Mouse (Mus musculus) lung, embryonic 14.5 days (tissue): ENCODE data around the gene Ugt1a5. TPM values are rescaled to one million over a fixed set of nuclear protein-coding genes. Genes with fewer than 3 reads are reported as not detected.

ENCODE experiments used
- ATAC-seq: fragments of 200-750 bp; cut with Nextera tagmentation; 2 replicates; pipeline ENCODE4 v1.8.0; 2017; ENCODE audit warnings: mild to moderate bottlenecking, moderate TSS enrichment, moderate library complexity; ENCODE audit not compliant: insufficient read depth
- DNase-seq: peaks from one replicate; pipeline ENCODE4 v3.0.0-alpha.2; 2015
- H3K27ac ChIP-seq: fragments of 300-500 bp; sonication (generic); 2 replicates; pipeline ENCODE4 v1.5.1; 2014; ENCODE audit warnings: low read depth, mild to moderate bottlenecking, moderate library complexity
- H3K27me3 ChIP-seq: fragments of 300-500 bp; sonication (generic); 2 replicates; pipeline ENCODE4 v1.6.1; 2014; ENCODE audit warnings: low read length, control low read depth; ENCODE audit not compliant: insufficient read depth
- H3K36me3 ChIP-seq: fragments of 300-500 bp; sonication (generic); 2 replicates; pipeline ENCODE4 v1.6.1; 2014; ENCODE audit warnings: control low read depth; ENCODE audit not compliant: insufficient read depth
- H3K4me1 ChIP-seq: fragments of 300-500 bp; sonication (generic); 2 replicates; pipeline ENCODE4 v1.6.1; 2014; ENCODE audit warnings: antibody characterized with exemption, control low read depth; ENCODE audit not compliant: insufficient read depth
- H3K4me2 ChIP-seq: fragments of 300-500 bp; sonication (generic); 2 replicates; pipeline ENCODE4 v1.6.1; 2014; ENCODE audit warnings: mild to moderate bottlenecking
- H3K4me3 ChIP-seq: fragments of 300-500 bp; sonication (generic); 2 replicates; pipeline ENCODE4 v1.5.1; 2014; ENCODE audit warnings: low read depth, low read length
- H3K9ac ChIP-seq: fragments of 300-500 bp; sonication (generic); 2 replicates; pipeline ENCODE4 v1.6.1; 2014
- H3K9me3 ChIP-seq: fragments of 300-500 bp; sonication (generic); 2 replicates; pipeline ENCODE4 v1.6.1; 2016; ENCODE audit warnings: low read depth, low read length, control low read depth
- CTCF ChIP-seq: IDR thresholded peaks from 2 replicates; pipeline ENCODE4 v1.5.1; 2016; ENCODE audit warnings: antibody characterized with exemption, low read depth
- WGBS: fragments of 180-500 bp; shearing (Covaris S2); extraction: QIAGEN DNeasy Blood & Tissue Kit; methylation state at CpG from one replicate; pipeline ENCODE4 v1.1.7; 2014; 5-methylcytosine and 5-hydroxymethylcytosine counted together
- polyA plus RNA-seq: library from polyadenylated mRNA; unstranded; fragments of >200 nt; fragmentation: Nextera tagmentation; extraction: Ambion mirVana; gene quantifications from 2 replicates; pipeline ENCODE4 v1.2.1, GENCODE M21; 2014

The Ugt1a5 gene
- polyA plus RNA-seq, 1 experiment from 2014 or later, result not detected

DNA sequence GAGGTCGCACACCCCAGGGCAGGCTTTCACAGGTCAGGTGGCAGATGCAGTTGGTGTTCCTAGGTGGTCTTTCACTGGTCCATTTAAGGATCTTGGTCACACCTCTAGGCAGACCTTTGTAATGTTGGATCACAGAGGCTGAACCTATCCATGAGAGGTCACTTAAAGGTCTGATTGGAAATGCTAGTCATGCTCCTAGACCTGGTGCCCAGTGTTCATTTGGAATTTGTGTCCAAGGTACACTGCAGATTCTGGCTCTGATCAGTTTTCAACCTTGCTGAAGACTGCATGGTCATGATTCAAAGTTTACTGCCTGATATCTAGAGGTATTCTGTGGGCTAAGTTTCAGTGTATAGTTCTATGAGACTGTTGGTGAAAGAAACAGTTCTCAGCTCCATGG, 13.8 kb downstream of the Ugt1a5 start:
- no peak for ATAC-seq
- Histone ChIP-seq H3K4me1 (no peaks in the 10 kb centered on the region), H3K36me3 (no peaks in the 10 kb centered on the region), H3K27me3 (no peaks in the 10 kb centered on the region), H3K4me2 (no peak overlapping the region), H3K9me3 (peaks cover 15% of the 10 kb centered on the region), H3K9ac (no peak overlapping the region), H3K27ac (no peak overlapping the region), H3K4me3 (no peak overlapping the region)
- no peak for DNase-seq
- TF ChIP-seq CTCF, result no peak
- WGBS, result 88% methylated on average over 1 of the region's 1 CpGs

DNA sequence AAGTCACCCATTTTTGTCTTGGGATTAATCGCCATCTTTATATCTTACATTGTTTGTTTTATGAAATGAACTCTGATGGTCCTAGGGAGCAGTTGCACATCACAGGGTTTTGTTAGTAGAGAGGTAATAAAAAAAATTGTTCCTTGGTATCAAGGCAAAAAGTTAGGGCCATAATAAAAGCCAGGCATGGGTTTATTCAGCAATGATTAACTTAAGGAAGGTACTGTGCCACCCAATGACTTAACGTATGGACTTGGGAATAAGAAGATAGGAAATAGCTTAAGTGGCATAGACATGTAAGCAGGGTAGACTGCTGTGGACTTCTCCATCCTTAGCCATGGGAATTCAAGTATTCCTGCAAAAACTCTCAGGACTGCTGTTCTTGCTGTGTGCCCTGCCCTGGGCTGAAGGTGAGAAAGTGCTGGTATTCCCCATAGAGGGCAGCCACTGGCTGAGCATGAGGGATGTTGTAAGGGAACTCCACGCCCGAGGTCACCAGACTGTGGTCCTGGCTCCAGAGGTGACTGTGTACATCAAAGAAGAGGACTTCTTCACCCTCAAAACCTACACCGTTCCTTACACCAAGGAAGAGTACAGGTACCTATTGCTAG, 20.6 kb downstream of the Ugt1a5 start:
- Histone ChIP-seq H3K27me3 (no peaks in the 10 kb centered on the region), H3K4me1 (no peaks in the 10 kb centered on the region), H3K27ac (no peak overlapping the region), H3K4me2 (no peak overlapping the region), H3K4me3 (no peak overlapping the region), H3K36me3 (no peaks in the 10 kb centered on the region), H3K9ac (no peak overlapping the region), H3K9me3 (no peaks in the 10 kb centered on the region)
- no peak for ATAC-seq
- DNase-seq, result no peak
- TF ChIP-seq CTCF, result no peak
- WGBS, result 83% methylated on average over 5 of the region's 5 CpGs

DNA sequence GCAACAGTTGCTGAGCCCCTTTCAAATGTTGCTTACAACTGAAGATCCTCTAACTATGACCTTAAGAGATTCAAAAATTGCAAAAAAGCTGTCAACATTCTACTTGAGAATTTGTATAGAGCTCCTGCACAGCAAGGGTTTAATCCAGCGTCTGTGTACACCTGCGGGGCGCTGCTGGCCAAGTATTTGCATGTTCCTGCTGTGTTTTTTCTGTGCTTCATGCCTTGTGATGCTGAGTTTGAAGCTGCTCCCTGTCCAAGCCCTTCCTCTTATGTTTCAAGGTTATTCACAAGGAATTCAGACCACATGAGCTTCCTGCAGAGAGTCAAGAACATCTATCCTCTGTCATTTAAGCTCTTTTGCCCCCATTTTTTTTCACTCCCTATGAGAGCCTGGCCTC, 26.3 kb downstream of the Ugt1a5 start:
- H3K4me3 ChIP-seq, result no peak overlapping the region
- no peak overlapping the region for H3K4me2 ChIP-seq
- no peak overlapping the region for H3K9ac ChIP-seq
- no peaks in the 10 kb centered on the region for H3K27me3 ChIP-seq
- no peaks in the 10 kb centered on the region for H3K4me1 ChIP-seq
- no peak for TF ChIP-seq CTCF
- H3K9me3 ChIP-seq, result no peaks in the 10 kb centered on the region
- no peak overlapping the region for H3K27ac ChIP-seq
- H3K36me3 ChIP-seq, result no peaks in the 10 kb centered on the region
- no peak for DNase-seq
- ATAC-seq, result no peak
- WGBS, result 75% methylated on average over 3 of the region's 3 CpGs

GRCm38 (mm10) chr1:88195687-88196086, 29.9 kb downstream of the Ugt1a5 start:
- DNase-seq (no peak), ATAC-seq (no peak)
- WGBS, result 88% methylated on average over 1 of the region's 1 CpGs
- H3K4me1 ChIP-seq, result no peaks in the 10 kb centered on the region
- H3K27me3 ChIP-seq, result no peaks in the 10 kb centered on the region
- no peak overlapping the region for H3K4me2 ChIP-seq
- no peaks in the 10 kb centered on the region for H3K36me3 ChIP-seq
- H3K9ac ChIP-seq, result no peak overlapping the region
- no peaks in the 10 kb centered on the region for H3K9me3 ChIP-seq
- TF ChIP-seq CTCF, result no peak
- H3K27ac ChIP-seq, result no peak overlapping the region
- no peak overlapping the region for H3K4me3 ChIP-seq

GRCm38 (mm10) chr1:88197443-88197842, 31.6 kb downstream of the Ugt1a5 start:
- Histone ChIP-seq H3K27me3 (no peaks in the 10 kb centered on the region), H3K4me3 (no peak overlapping the region), H3K4me2 (no peak overlapping the region), H3K27ac (no peak overlapping the region), H3K4me1 (no peaks in the 10 kb centered on the region), H3K9me3 (no peaks in the 10 kb centered on the region), H3K9ac (no peak overlapping the region), H3K36me3 (no peaks in the 10 kb centered on the region)
- TF ChIP-seq CTCF, result no peak
- DNase-seq (no peak), ATAC-seq (no peak)
- 68% methylated on average over 3 of the region's 3 CpGs for WGBS

DNA sequence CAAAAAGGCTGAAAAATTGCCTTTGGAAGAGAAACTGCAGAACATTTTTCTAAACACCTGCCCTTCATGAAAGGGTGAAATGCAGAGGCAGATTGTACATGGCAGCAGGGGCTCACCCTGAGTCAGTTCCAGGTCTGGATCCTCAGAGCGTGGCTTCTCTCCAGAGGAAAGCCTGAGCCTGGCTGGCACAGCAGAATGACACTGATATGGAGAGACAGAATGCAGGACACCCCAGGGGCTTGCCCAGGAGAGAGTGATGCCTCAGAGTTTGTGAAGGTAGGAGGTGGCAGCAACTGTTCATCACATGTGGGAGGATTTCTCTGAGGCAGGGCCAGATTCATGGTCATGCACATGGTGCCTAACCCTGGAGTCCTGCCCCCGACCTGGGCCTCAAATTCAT, 34.2 kb downstream of the Ugt1a5 start:
- H3K36me3 ChIP-seq, result no peaks in the 10 kb centered on the region
- DNase-seq (no peak), ATAC-seq (no peak)
- no peaks in the 10 kb centered on the region for H3K27me3 ChIP-seq
- H3K4me1 ChIP-seq, result no peaks in the 10 kb centered on the region
- H3K4me3 ChIP-seq, result no peak overlapping the region
- H3K4me2 ChIP-seq, result no peak overlapping the region
- H3K9ac ChIP-seq, result no peak overlapping the region
- H3K27ac ChIP-seq, result no peak overlapping the region
- peaks cover 9% of the 10 kb centered on the region; the same call in 1 of the 2 replicates for H3K9me3 ChIP-seq
- TF ChIP-seq CTCF, result no peak
- WGBS, result 67% methylated on average over 2 of the region's 2 CpGs

DNA sequence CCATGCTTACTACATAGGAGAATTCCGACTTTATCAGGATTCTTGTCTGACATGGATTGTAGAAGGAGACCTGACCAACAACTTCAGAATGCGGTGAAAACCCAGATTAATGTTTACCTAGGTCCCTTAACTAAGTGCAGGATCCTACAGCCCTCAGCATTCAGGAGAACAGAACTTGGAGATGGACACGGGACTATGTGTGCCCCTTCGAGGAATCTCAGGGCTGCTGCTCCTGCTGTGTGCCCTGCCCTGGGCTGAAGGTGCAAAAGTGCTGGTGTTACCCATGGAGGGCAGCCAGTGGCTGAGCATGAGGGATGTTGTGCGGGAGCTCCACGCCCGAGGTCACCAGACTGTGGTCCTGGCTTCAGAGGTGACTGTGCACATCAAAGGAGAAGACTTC, 34.6 kb downstream of the Ugt1a5 start, which contains the start of gene Ugt1a2:
TSS of gene Ugt1a2 (plus strand) at position 146 of the 400 bp plus-strand sequence.
- Histone ChIP-seq H3K36me3 (no peaks in the 10 kb centered on the region), H3K9ac (no peak within 1 kb of the TSS), H3K4me1 (no peaks in the 10 kb centered on the region), H3K4me2 (no peak within 1 kb of the TSS), H3K9me3 (peaks cover 9% of the 10 kb centered on the region; the same call in 1 of the 2 replicates), H3K27me3 (no peaks in the 10 kb centered on the region), H3K4me3 (no peak within 1 kb of the TSS), H3K27ac (no peak within 1 kb of the TSS)
- no peak for DNase-seq
- 73% methylated on average over 7 of the region's 7 CpGs for WGBS
- ATAC-seq, result no peak
- TF ChIP-seq CTCF, result no peak
